Mouse (Mus musculus) thymus, adult 2 months (tissue): ENCODE results near the gene Syndig1.

ENCODE experiments used
- CTCF ChIP-seq: fragments of 200-500 bp; IDR thresholded peaks from 2 replicates; pipeline ENCODE4 v1.5.1; 2012; ENCODE audit warnings: mild to moderate bottlenecking, control low read depth, low read length, moderate library complexity, borderline replicate concordance; ENCODE audit not compliant: control insufficient read depth, poor library complexity, insufficient read depth; ENCODE audit errors: extremely low read depth
- POLR2A ChIP-seq: fragments of 200-500 bp; IDR thresholded peaks from 2 replicates; pipeline ENCODE4 v1.6.1; 2012; ENCODE audit warnings: mild to moderate bottlenecking, low read length, control low read depth, moderate library complexity; ENCODE audit not compliant: control insufficient read depth, poor library complexity, insufficient read depth; ENCODE audit errors: extremely low read depth

GRCm38 (mm10) chr2:149996382-149996964 is 167.5 kb downstream of the Syndig1 start:
- TF ChIP-seq CTCF, result no peak
- TF ChIP-seq POLR2A, result no peak
